In the genomic region with DNA sequence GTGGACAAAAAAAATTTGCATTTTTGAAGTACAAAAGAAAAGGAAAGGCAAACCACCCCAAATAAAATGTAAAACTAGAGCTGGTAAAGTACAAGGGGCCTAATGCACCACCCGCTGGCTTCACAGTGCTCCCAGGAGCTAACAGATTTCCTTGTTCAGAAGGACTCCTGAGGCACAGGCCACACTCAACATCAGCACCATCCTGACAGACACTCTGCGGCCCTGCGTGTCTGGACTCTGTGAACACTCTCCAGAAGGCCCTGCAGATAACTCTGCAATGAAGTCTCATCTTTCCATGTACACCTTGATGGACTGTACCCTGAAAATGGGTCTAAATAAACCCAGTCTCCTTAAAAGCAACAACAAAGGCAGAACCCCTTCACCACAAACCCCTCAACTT, we compare ENCODE assay signal across 10 mouse cellular contexts. TPM values are rescaled to one million over a fixed set of nuclear protein-coding genes. Genes with fewer than 3 reads are reported as not detected.
DNase-seq lines count a peak whose midpoint lies in the region; ATAC-seq lines count a peak whose summit lies in the region.
"Had no signal": no experiment of that assay in that cellular context is flagged by ENCODE, and none has a peak within 500 bp of the region (broad histone marks: within the 10 kb centered on the region; RNA-seq: fewer than 3 reads in every experiment).

No protein-coding gene starts in this region.

- H3K27ac ChIP-seq in kidney, embryonic 15.5 days = peak overlapping the region; percentile 73
- peak overlapping the region; percentile 56; the same call in 1 of the 2 replicates for H3K27ac ChIP-seq in embryonic facial prominence, embryonic 11.5 days (replicated peaks; ENCODE audit: low read depth, low read length)
- 0 out of 2 replicates have a peak overlapping the region, but pooled peaks have one; percentile 9 for H3K27ac ChIP-seq in forebrain, embryonic 14.5 days (ENCODE audit: low read depth, low read length)
- H3K27ac ChIP-seq in midbrain, embryonic 13.5 days = peak overlapping the region; percentile 41

- no peak overlapping the region for H3K4me2 ChIP-seq in kidney, embryonic 15.5 days
- H3K4me2 ChIP-seq in embryonic facial prominence, embryonic 11.5 days (ENCODE audit: low read depth, low read length) = no peak overlapping the region
- H3K4me2 ChIP-seq in forebrain, embryonic 14.5 days (ENCODE audit: low read length) = no peak overlapping the region
- no peak overlapping the region for H3K4me2 ChIP-seq in midbrain, embryonic 13.5 days (replicated peaks)
- H3K4me2 ChIP-seq: liver, embryonic 11.5 days had no signal

- H3K9ac ChIP-seq in kidney, embryonic 15.5 days = no peak overlapping the region
- H3K9ac ChIP-seq in embryonic facial prominence, embryonic 11.5 days (replicated peaks; ENCODE audit: low read length) = no peak overlapping the region
- H3K9ac ChIP-seq in forebrain, embryonic 14.5 days (ENCODE audit: low read length) = peak overlapping the region; percentile 45; the same call in 1 of the 2 replicates
- H3K9ac ChIP-seq in midbrain, embryonic 13.5 days (replicated peaks) = no peak overlapping the region; the same call in 1 of the 2 replicates

- no peak overlapping the region for H3K4me3 ChIP-seq in kidney, embryonic 15.5 days (replicated peaks)
- no peak overlapping the region for H3K4me3 ChIP-seq in embryonic facial prominence, embryonic 11.5 days (ENCODE audit: low read depth, low read length)
- H3K4me3 ChIP-seq in forebrain, embryonic 14.5 days (ENCODE audit: low read depth, low read length) = no peak overlapping the region
- H3K4me3 ChIP-seq in midbrain, embryonic 13.5 days (replicated peaks) = no peak overlapping the region

- H3K27me3 ChIP-seq in kidney, embryonic 15.5 days = no peaks in the 10 kb centered on the region
- no peaks in the 10 kb centered on the region for H3K27me3 ChIP-seq in embryonic facial prominence, embryonic 11.5 days (ENCODE audit: control insufficient read depth, insufficient read depth, low read length)
- no peaks in the 10 kb centered on the region for H3K27me3 ChIP-seq in forebrain, embryonic 14.5 days (replicated peaks; ENCODE audit: control insufficient read depth, insufficient read depth, low read length)
- no peaks in the 10 kb centered on the region for H3K27me3 ChIP-seq in midbrain, embryonic 13.5 days

- DNase-seq in kidney, adult 18-20 months = no peak
- no peak for DNase-seq in embryonic facial prominence, embryonic 11.5 days (ENCODE audit: low spot score)
- no peak for DNase-seq in forebrain, embryonic 14.5 days (ENCODE audit: low spot score)
- DNase-seq in adrenal gland, postnatal 25 days = no peak
- DNase-seq: right cerebral cortex, postnatal 4 days had no signal

- no peaks in the 10 kb centered on the region for H3K9me3 ChIP-seq in kidney, embryonic 15.5 days (replicated peaks)
- no peaks in the 10 kb centered on the region for H3K9me3 ChIP-seq in embryonic facial prominence, embryonic 11.5 days (replicated peaks; ENCODE audit: control insufficient read depth, low read length)
- H3K9me3 ChIP-seq in forebrain, embryonic 14.5 days (replicated peaks; ENCODE audit: control insufficient read depth, low read length) = no peaks in the 10 kb centered on the region
- H3K9me3 ChIP-seq in midbrain, embryonic 13.5 days = no peaks in the 10 kb centered on the region

- 61% methylated on average over 3 of the region's 3 CpGs for WGBS in kidney, embryonic 15.5 days
- 58% methylated on average over 3 of the region's 3 CpGs for WGBS in embryonic facial prominence, embryonic 11.5 days
- WGBS in forebrain, embryonic 14.5 days = 67% methylated on average over 3 of the region's 3 CpGs
- 63% methylated on average over 3 of the region's 3 CpGs for WGBS in midbrain, embryonic 13.5 days

- peaks cover 35% of the 10 kb centered on the region for H3K36me3 ChIP-seq in kidney, embryonic 15.5 days
- H3K36me3 ChIP-seq in embryonic facial prominence, embryonic 11.5 days (replicated peaks; ENCODE audit: control insufficient read depth, insufficient read depth, low read depth, low read length) = no peaks in the 10 kb centered on the region
- 0 out of 2 replicates have a peak, but pooled peaks cover 11% of the 10 kb centered on the region for H3K36me3 ChIP-seq in forebrain, embryonic 14.5 days (ENCODE audit: control insufficient read depth, insufficient read depth, low read length)
- peaks cover 17% of the 10 kb centered on the region; the same call in 1 of the 2 replicates for H3K36me3 ChIP-seq in midbrain, embryonic 13.5 days

- no peak for ATAC-seq in kidney, embryonic 15.5 days (replicated peaks; ENCODE audit: low FRiP score)
- no peak for ATAC-seq in embryonic facial prominence, embryonic 11.5 days (replicated peaks; ENCODE audit: insufficient number of reproducible peaks, low FRiP score, low TSS enrichment, low read depth)
- ATAC-seq in forebrain, embryonic 14.5 days = no peak
- ATAC-seq in midbrain, embryonic 13.5 days = no peak
- ATAC-seq in CD4-positive, CD25-positive, alpha-beta regulatory T cell, adult 4 months = no peak
- ATAC-seq: inflammation-experienced regulatory T-cells, adult 6 months had no signal

- H3K4me1 ChIP-seq in kidney, embryonic 15.5 days = peaks cover 47% of the 10 kb centered on the region
- peaks cover 2% of the 10 kb centered on the region; the same call in 1 of the 2 replicates for H3K4me1 ChIP-seq in embryonic facial prominence, embryonic 11.5 days (ENCODE audit: control insufficient read depth, insufficient read depth, low read length)
- peaks cover 14% of the 10 kb centered on the region for H3K4me1 ChIP-seq in forebrain, embryonic 14.5 days (ENCODE audit: control insufficient read depth, insufficient read depth, low read length)
- peaks cover 34% of the 10 kb centered on the region for H3K4me1 ChIP-seq in midbrain, embryonic 13.5 days (replicated peaks)

RNA-seq across cellular contexts. Expression of a gene that starts 22.5 kb away (rescaled TPM):
- 168 and 181 TPM in 2 replicates for polyA plus RNA-seq in kidney, embryonic 15.5 days (2015; fragmentation: Nextera tagmentation; extraction: Ambion mirVana)
- 81.2 and 83.2 TPM in 2 replicates for polyA plus RNA-seq in embryonic facial prominence, embryonic 11.5 days (2014; fragmentation: Nextera tagmentation; extraction: Ambion mirVana)
- polyA plus RNA-seq in forebrain, embryonic 14.5 days (2014; fragmentation: Nextera tagmentation; extraction: Ambion mirVana) = 55.4 and 68.4 TPM in 2 replicates
- polyA plus RNA-seq in midbrain, embryonic 13.5 days (2015; fragmentation: Nextera tagmentation; extraction: Ambion mirVana) = 53.0 and 53.5 TPM in 2 replicates
- polyA plus RNA-seq in CD4-positive, CD25-positive, alpha-beta regulatory T cell, adult 4 months (2017; shearing (Covaris generic)) = not detected
- 89.6 and 113 TPM in 2 replicates for total RNA-seq in adrenal gland, postnatal 25 days (2021)
- polyA plus RNA-seq: inflammation-experienced regulatory T-cells, adult 6 months had no signal

Comparison
In these comparisons a context has a peak if more than half of its experiments do, and no peak if none do; other contexts are left out.
1. H3K27ac ChIP-seq: peak in every context shown above with its lines; median percentile 73 in kidney, embryonic 15.5 days; 56 in embryonic facial prominence, embryonic 11.5 days; 41 in midbrain, embryonic 13.5 days; 9 in forebrain, embryonic 14.5 days.
2. RNA of a gene that starts 22.5 kb away (polyA plus RNA-seq): 168 to 181 TPM in kidney, embryonic 15.5 days, 81.2 to 83.2 TPM in embryonic facial prominence, embryonic 11.5 days, 55.4 to 68.4 TPM in forebrain, embryonic 14.5 days and 53.0 to 53.5 TPM in midbrain, embryonic 13.5 days; not detected in CD4-positive, CD25-positive, alpha-beta regulatory T cell, adult 4 months; every median in the first group is over 10 times any median in the second.